Mouse (Mus musculus): ENCODE data around the gene Kiss1r. TPM values are rescaled to one million over a fixed set of nuclear protein-coding genes. Genes with fewer than 3 reads are reported as not detected.
"Not testable (repeated sequence)": the region's sequence is repeated elsewhere in the genome, so short reads cannot be mapped to it uniquely, and the experiment has no call there.

Gene Kiss1r
- polyA plus RNA-seq, 1 experiment from 2014 or later = 2.2 TPM

DNA sequence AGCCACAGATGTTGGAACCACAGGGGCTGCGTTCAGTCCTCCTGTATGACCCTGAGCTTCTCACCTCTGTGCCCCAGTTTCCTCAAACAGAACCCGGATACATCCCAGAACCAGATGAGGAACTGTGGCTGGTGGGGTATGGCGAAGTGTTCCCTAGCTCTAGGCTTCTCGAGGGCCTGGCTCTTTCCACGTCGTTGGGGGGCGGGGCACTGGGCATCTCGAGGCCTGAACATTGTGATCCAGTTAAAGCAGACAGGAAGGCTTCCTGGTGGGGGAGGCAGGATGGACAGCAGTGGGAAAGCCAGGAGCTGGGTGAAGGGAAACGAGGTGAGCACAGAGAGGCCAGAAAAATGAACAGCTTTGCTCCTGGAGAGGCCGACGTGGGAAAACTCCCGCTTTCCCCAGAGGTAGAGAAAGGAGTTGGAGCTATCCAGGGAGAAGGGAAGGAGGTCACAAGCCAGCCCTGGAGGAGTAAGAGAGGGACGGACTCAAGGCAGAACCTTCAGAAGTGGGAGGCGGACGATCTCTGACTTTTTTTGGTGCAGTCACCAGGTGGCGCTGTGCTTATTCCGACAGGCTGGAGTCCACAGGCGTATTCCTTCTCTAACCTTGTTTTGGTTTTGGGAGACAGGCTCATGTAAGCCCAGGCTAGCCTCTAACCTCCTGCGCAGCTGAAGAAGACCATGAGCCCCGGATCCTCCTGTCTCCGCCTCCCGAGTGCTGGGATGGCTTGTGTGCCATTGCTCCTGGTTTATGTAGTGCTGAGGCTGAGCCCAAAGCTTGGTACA is 33.3 kb upstream of the Kiss1r start:
- Histone ChIP-seq H3K4me2 (replicated peaks) (no peak overlapping the region), H3K27me3 (peaks cover 40% of the 10 kb centered on the region), H3K9me3 (no peaks in the 10 kb centered on the region), H3K27ac (no peak overlapping the region), H3K4me1 (replicated peaks) (peaks cover 12% of the 10 kb centered on the region), H3K4me3 (replicated peaks) (no peak overlapping the region), H3K9ac (replicated peaks) (no peak overlapping the region), H3K36me3 (no peaks in the 10 kb centered on the region)
- WGBS = 16% methylated on average over 22 of the region's 22 CpGs
- ATAC-seq = peak; percentile 32; the same call in 1 of the 2 replicates

DNA sequence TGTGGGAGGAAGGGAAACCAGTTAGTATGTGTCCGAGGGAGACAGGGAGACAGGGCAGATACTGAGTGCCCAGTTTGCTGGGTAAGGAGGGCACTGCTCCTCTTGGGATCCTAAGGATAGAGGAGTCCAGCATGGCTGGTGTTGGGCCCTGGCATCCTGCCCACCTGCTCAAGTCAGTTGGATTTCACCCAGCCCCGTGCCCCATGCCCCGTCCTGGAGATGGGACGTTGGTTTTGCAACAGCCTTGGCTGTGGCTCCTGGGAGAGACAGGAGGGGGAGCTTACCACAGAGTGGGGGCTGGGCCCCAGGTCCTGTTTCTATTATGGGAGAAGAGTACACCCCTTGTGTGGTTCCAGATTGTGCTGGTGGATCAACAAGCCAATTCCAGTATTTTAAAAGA is 32.3 kb upstream of the Kiss1r start:
- Histone ChIP-seq H3K27ac (no peak overlapping the region), H3K9ac (replicated peaks) (no peak overlapping the region), H3K4me1 (replicated peaks) (peaks cover 12% of the 10 kb centered on the region), H3K9me3 (no peaks in the 10 kb centered on the region), H3K27me3 (peaks cover 39% of the 10 kb centered on the region), H3K4me2 (replicated peaks) (no peak overlapping the region), H3K4me3 (replicated peaks) (no peak overlapping the region), H3K36me3 (no peaks in the 10 kb centered on the region)
- no peak for ATAC-seq
- WGBS = 68% methylated on average over 4 of the region's 4 CpGs

DNA sequence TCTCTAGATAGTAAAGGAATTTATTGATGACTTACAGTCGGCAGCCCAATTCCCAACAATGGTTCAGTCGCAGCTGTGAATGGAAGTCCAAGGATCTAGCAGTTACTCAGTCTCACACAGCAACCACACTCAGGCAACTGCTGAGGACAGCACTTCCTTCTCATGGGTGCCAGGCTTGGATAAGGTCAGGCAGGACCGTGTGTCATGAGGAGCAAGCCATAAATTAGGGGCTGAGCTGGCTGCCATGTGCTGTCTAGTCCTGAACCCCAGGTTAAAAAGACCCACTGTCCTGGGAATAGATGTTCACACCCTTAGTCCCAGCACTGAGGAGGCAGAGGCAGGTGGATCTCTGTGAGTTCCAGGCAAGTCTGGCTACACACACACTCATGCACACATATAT is 31.8 kb upstream of the Kiss1r start:
- H3K4me2 ChIP-seq (replicated peaks); H3K27ac ChIP-seq; H3K4me3 ChIP-seq (replicated peaks); H3K36me3 ChIP-seq; H3K9ac ChIP-seq (replicated peaks); H3K9me3 ChIP-seq; ATAC-seq: not testable (repeated sequence)
- Histone ChIP-seq H3K4me1 (replicated peaks) (peaks cover 12% of the 10 kb centered on the region), H3K27me3 (peaks cover 34% of the 10 kb centered on the region)
- 84% methylated on average over 3 of the region's 3 CpGs for WGBS

DNA sequence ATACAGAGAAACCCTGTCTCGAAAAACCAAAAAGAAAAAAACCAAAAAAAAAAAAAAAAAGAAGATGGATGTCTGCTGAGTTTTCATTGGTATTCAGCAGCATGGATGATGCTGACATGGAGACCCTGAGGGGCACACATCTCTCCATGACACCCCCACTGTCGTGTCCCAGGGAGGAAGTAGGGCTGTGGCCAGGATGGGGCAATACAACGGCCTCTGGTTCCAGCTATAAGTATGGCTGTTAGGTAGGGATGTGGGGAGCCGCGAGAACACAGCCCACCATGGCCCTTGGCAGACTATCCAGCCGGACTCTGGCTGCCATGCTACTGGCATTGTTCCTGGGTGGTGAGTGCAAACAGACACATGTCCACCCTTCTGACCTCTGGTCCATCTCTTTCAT is 30.7 kb upstream of the Kiss1r start, which contains the start of gene Elane:
Gene Elane, plus strand, starts transcription at position 194 of the 400 bp plus-strand sequence.
- H3K36me3 ChIP-seq = no peaks in the 10 kb centered on the region
- no peak within 1 kb of the TSS for H3K4me3 ChIP-seq (replicated peaks)
- peaks cover 33% of the 10 kb centered on the region for H3K27me3 ChIP-seq
- H3K4me2 ChIP-seq (replicated peaks) = no peak within 1 kb of the TSS
- no peak within 1 kb of the TSS for H3K27ac ChIP-seq
- H3K9ac ChIP-seq (replicated peaks) = no peak within 1 kb of the TSS
- no peaks in the 10 kb centered on the region for H3K9me3 ChIP-seq
- no peak for ATAC-seq
- 87% methylated on average over 6 of the region's 6 CpGs for WGBS
- H3K4me1 ChIP-seq (replicated peaks) = peaks cover 9% of the 10 kb centered on the region

DNA sequence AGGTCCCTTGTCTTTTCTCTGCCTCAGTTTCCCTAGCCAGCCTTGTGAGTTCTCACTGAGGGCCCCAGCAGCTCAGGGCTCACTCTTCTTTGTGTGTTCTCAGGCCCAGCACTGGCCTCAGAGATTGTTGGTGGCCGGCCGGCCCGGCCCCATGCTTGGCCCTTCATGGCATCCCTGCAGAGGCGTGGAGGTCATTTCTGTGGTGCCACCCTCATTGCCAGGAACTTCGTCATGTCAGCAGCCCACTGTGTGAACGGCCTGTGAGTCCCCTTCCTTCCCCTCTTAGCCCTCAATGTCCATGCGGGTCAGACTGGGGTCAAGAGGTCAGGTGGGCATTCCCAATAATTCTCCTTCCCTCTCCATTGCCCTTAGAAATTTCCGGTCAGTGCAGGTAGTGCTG is 30.2 kb upstream of the Kiss1r start:
- Histone ChIP-seq H3K4me1 (replicated peaks) (peaks cover 9% of the 10 kb centered on the region), H3K4me2 (replicated peaks) (no peak overlapping the region)

DNA sequence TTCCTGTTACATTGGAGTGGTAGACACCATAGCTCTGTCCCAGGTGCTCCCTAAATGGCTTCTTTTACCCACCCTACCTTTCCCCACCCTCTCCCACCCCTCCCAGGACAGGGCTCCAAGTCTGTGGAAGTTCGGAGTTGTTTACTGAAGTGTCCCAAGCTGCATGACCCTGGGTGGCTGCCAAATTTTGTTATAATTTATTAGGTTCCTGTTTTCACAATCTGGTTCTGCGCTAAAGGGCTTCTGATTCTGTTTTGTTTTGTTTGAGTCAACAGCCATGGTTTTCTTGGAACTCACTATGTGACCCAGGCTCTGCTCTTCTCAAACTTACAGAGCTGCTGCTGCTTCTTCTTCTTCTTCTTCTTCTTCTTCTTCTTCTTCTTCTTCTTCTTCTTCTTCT is 27.4 kb upstream of the Kiss1r start:
- Histone ChIP-seq H3K27ac (no peak overlapping the region), H3K9me3 (no peaks in the 10 kb centered on the region), H3K9ac (replicated peaks) (no peak overlapping the region), H3K36me3 (peaks cover 3% of the 10 kb centered on the region), H3K4me2 (replicated peaks) (no peak overlapping the region), H3K27me3 (peaks cover 10% of the 10 kb centered on the region; the same call in 1 of the 2 replicates), H3K4me3 (replicated peaks) (no peak overlapping the region), H3K4me1 (replicated peaks) (no peaks in the 10 kb centered on the region)
- ATAC-seq = no peak
- WGBS = 98% methylated on average over 2 of the region's 2 CpGs

More for the DNA sequence above, 30.2 kb upstream of the Kiss1r start:
- H3K36me3 ChIP-seq = no peaks in the 10 kb centered on the region
- WGBS = 85% methylated on average over 8 of the region's 8 CpGs
- ATAC-seq = no peak
- H3K4me3 ChIP-seq (replicated peaks) = no peak overlapping the region
- no peak overlapping the region for H3K27ac ChIP-seq
- peaks cover 30% of the 10 kb centered on the region for H3K27me3 ChIP-seq
- H3K9me3 ChIP-seq = no peaks in the 10 kb centered on the region
- no peak overlapping the region for H3K9ac ChIP-seq (replicated peaks)

DNA sequence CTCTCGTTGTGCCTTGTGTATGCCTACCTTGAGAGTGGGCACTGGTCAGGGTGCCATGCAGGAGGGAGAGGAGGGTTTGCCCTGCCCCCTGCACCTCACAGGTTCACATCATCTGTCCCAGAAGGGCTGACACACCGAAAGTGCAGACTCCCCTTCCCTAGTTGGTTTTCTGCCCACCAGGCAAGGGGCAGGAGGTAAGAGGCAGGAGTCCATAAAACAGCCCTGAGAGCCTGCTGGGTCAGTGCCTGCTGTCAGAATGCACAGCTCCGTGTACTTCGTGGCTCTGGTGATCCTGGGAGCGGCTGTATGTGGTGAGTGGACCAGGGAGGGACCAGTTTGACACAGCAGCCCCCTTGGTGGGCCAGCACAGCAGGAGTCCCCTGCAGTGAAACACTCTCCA is 26.1 kb upstream of the Kiss1r start, which contains the start of gene Cfd:
Gene Cfd, plus strand, starts transcription at position 184 of the 400 bp plus-strand sequence.
- Histone ChIP-seq H3K27ac (no peak within 1 kb of the TSS), H3K4me3 (replicated peaks) (no peak within 1 kb of the TSS), H3K4me1 (replicated peaks) (no peaks in the 10 kb centered on the region), H3K4me2 (replicated peaks) (no peak within 1 kb of the TSS), H3K9ac (replicated peaks) (no peak within 1 kb of the TSS), H3K36me3 (peaks cover 13% of the 10 kb centered on the region), H3K9me3 (no peaks in the 10 kb centered on the region), H3K27me3 (peaks cover 10% of the 10 kb centered on the region; the same call in 1 of the 2 replicates)
- no peak for ATAC-seq
- 48% methylated on average over 5 of the region's 5 CpGs for WGBS

DNA sequence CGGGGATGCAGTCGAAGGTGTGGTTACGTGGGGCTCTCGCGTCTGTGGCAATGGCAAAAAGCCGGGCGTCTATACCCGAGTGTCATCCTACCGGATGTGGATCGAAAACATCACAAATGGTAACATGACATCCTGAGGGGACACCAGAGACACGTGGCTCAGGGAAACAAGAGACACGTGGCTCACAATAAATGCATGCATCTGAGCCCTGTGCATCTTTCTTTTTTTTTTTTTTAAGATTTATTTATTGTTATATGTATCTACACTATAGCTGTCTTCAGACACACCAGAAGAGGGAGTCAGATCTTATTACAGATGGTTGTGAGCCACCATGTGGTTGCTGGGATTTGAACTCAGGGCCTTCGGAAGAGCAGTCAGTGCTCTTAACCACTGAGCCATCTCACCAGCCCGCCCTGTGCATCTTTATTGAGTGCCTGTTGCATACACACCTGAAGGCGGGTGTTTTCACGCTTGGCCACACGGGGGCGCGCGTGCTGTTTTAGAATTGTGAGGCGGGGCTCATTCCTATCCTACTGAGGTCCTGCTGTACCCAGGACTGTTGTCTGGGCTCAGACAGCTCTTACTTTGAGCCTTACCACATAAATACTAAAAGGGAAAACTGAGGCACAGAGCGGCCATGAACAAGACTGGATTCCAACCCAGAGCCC is 24.2 kb upstream of the Kiss1r start:
- not testable (repeated sequence) for H3K9me3 ChIP-seq; H3K4me1 ChIP-seq (replicated peaks); H3K4me2 ChIP-seq (replicated peaks); H3K4me3 ChIP-seq (replicated peaks); H3K27ac ChIP-seq; H3K9ac ChIP-seq (replicated peaks)
- H3K36me3 ChIP-seq = peaks cover 32% of the 10 kb centered on the region
- peak; percentile 68 for ATAC-seq
- WGBS = 46% methylated on average over 22 of the region's 22 CpGs
- H3K27me3 ChIP-seq = peaks cover 10% of the 10 kb centered on the region; the same call in 1 of the 2 replicates

DNA sequence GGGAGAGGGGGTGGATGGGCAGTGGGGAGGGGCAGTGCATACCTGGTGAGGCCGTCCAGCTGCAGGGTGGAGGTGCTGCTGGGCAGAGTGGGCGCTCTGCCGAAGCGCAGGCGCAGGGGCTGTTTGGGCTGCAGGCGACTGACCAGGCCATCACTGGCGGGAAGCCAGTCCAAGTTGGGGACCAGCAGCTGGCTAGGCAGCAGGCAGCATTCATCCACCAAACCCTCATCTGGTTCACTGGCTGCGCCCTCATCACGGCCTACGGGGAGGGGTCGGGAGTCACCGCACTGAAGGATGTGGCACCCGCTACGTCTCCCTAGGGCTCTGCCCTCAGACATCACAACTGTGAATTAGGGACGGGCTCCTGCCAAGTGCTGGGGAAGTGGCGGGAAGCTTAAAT is 20.5 kb upstream of the Kiss1r start:
- H3K4me2 ChIP-seq (replicated peaks) = no peak overlapping the region
- WGBS = 95% methylated on average over 16 of the region's 16 CpGs
- no peak overlapping the region for H3K9ac ChIP-seq (replicated peaks)
- no peak overlapping the region for H3K4me3 ChIP-seq (replicated peaks)
- H3K4me1 ChIP-seq (replicated peaks) = peaks cover 10% of the 10 kb centered on the region
- peaks cover 49% of the 10 kb centered on the region for H3K36me3 ChIP-seq
- no peak overlapping the region for H3K27ac ChIP-seq
- peaks cover 8% of the 10 kb centered on the region; the same call in 1 of the 2 replicates for H3K27me3 ChIP-seq
- no peak for ATAC-seq
- no peaks in the 10 kb centered on the region for H3K9me3 ChIP-seq

DNA sequence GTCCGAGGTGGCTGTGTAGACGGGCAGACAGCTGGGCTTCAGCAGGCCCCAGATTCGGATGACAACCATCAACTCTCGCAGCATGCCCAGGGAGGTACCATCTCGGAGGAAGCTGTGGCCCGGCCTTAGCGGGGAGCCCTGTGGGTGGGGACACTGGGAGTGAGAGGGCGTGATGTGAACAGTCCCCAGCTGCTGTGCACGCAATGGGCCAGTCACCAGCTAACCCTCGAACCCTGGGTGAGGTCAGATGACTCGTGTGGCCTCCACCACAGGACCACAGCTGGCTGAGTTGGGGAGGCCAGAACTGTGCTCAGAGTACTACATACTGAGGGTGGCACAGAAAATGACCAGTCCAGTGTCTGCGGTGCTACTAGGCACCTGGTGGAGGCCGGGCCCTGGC is 20.0 kb upstream of the Kiss1r start:
- ATAC-seq = no peak
- 91% methylated on average over 13 of the region's 13 CpGs for WGBS
- Histone ChIP-seq H3K4me1 (replicated peaks) (peaks cover 15% of the 10 kb centered on the region), H3K4me2 (replicated peaks) (no peak overlapping the region), H3K9me3 (no peaks in the 10 kb centered on the region), H3K36me3 (peaks cover 49% of the 10 kb centered on the region), H3K27me3 (peaks cover 7% of the 10 kb centered on the region; the same call in 1 of the 2 replicates), H3K27ac (no peak overlapping the region), H3K4me3 (replicated peaks) (no peak overlapping the region), H3K9ac (replicated peaks) (no peak overlapping the region)

DNA sequence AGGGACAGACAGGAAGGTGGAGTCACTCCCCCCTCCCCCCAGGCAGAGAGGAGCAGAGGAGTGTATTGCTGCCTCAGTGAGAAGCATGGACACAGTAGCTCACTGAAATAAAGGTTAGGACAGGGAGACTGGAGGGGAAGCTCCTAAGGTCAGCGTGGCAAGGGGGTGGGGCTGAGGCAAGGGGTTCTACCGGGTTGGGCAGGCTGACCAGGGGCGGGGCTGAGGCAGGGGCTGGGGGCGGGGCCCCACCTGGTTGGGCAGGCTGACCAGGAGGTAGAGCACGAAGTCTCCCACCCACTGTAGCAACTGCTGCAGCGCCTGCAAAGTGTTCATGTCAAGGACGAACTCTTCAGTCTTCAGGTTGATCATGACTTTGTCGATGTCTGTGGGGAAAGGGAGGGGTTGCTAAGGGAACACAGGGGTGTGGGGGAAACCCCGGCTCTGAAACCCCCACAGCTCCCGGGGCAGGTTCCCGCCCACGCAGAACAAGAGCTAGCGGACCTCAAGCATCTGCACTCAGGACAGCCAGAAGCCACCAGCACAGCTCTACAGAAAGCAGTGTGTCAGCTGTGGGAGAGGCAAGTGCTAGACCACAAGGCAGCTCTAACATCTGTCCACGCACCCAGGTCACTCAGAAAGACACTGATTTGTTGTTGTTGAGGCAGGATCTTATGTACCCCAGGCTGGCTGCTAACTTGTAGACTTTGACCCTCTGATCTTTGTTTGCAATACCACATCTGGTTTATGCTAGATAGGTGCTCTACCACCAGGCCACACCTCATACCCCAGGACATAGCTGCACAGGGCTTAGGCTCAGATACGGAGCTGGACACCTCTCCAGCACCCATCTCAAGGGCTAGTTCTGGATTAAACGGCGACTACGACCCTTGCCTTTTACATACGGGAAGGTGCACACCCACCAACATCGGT is 19.2 kb upstream of the Kiss1r start:
- peaks cover 16% of the 10 kb centered on the region for H3K4me1 ChIP-seq (replicated peaks)
- peaks cover 8% of the 10 kb centered on the region; the same call in 1 of the 2 replicates for H3K27me3 ChIP-seq
- ATAC-seq = no peak
- WGBS = 53% methylated on average over 20 of the region's 20 CpGs
- H3K4me2 ChIP-seq (replicated peaks) = no peak overlapping the region
- H3K9me3 ChIP-seq = no peaks in the 10 kb centered on the region
- no peak overlapping the region for H3K27ac ChIP-seq
- no peak overlapping the region for H3K9ac ChIP-seq (replicated peaks)
- no peak overlapping the region for H3K4me3 ChIP-seq (replicated peaks)
- H3K36me3 ChIP-seq = peaks cover 54% of the 10 kb centered on the region
